Mouse (Mus musculus): Measurements from ENCODE around the gene Gm7714.
"Not testable (repeated sequence)": the region's sequence is repeated elsewhere in the genome, so short reads cannot be mapped to it uniquely, and the experiment has no call there.

The Gm7714 gene

GRCm38 (mm10) chr5:88268619-88269018 is at the start of gene Gm7714:
TSS of gene Gm7714 (plus strand) at chr5:88268919.
- DNase-seq (ENCODE audit: low spot score), result no peak

DNA sequence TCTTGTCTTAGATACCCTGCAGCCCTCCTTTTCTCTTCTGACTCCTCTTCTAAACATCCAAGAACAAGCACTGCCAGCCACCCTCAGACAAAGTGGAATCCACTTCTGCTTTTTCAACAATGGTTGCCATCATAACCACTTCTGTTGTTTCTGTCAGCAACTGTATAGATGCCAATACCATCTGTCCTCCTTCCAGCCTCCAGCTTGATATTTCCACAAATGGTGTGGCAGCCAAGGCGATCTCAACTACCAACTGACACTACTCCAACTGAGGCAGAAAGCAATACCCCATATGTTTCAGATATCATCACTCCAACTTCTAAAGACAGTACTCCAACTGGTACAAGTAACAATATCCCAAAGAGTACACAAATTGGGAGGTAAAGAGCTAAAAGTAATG is 12.2 kb upstream of the Gm7714 start:
- no peak for DNase-seq (ENCODE audit: low spot score)

DNA sequence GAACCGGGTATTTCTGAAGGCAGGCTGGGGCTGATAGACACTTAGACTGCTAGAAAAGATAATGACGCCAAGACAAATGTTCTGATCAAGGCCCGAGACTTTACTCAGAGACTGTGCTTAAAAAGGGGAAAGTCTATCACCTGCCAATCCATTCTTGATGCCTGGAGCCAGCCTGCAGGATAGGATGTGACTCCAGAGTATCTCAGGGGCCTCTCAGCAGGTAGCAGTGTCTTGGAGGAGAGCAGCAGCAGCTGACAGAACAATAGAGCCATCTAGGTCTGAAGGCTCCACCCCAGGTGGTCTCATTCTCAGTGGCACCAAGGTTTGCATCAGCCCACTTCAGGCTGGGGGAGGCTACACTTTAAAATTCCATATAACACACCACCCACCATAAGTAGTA is 42.6 kb downstream of the Gm7714 start:
- not testable (repeated sequence) for DNase-seq (ENCODE audit: low spot score)

- DNase-seq (ENCODE audit: low spot score), result no peak
Measured at GRCm38 (mm10) chr5:88317012-88317411, 48.3 kb downstream of the Gm7714 start, which contains the start of gene Prol1. TSS of gene Prol1 (plus strand) at chr5:88317312.
